Mouse (Mus musculus) adrenal gland, postnatal 0 days (tissue): ENCODE data around the gene Ubqln2. TPM values are rescaled to one million over a fixed set of nuclear protein-coding genes. Genes with fewer than 3 reads are reported as not detected.

Source experiments
- polyA plus RNA-seq: library from polyadenylated mRNA; unstranded; fragments of >200 nt; fragmentation: Nextera tagmentation; extraction: Ambion mirVana; gene quantifications from 2 replicates; pipeline ENCODE4 v1.2.1, GENCODE M21; 2015

Gene Ubqln2
- 18.3 and 20.8 TPM in 2 replicates for polyA plus RNA-seq

GRCm38 (mm10) chrX:153497688-153498516, at the start of gene Ubqln2:
Gene Ubqln2 (plus strand): TSS chrX:153498227.

Other genes with a start within 250 kb of the Ubqln2 start
- gene Cypt3, start 60.4 kb downstream of the Ubqln2 start, polyA plus RNA-seq, result not detected in 2 replicates
- 4.2 TPM in 2 replicates for gene Kctd12b, start 198.2 kb downstream of the Ubqln2 start, polyA plus RNA-seq
- 144 and 167 TPM in 2 replicates for gene Nbdy, start 225.4 kb downstream of the Ubqln2 start, polyA plus RNA-seq